Mouse (Mus musculus): ENCODE measurements at regions not wholly inside any gene's neighbourhood (a gene's known extent, or its start where the extent isn't known, plus 50 kb on each side); places are given as distances from the start of the nearest gene placed in this dataset.

- TF ChIP-seq CTCF (IDR thresholded peaks at IDR 0.05; ENCODE audit: insufficient read depth, low read length) (no peak), POLR2A (IDR thresholded peaks at IDR 0.05; ENCODE audit: borderline replicate concordance, extremely low read depth, low read depth, low read length) (no peak)
These were observed 93.8 kb downstream of the Gm11011 start for GRCm38 (mm10) chr2:169493609-169494275.
